26 mouse cellular contexts compared by ENCODE assay signal in genomic region chr8:46840791-46841190, GRCm38 (mm10).
A peak's percentile ranks its signal among the peaks of the same experiment; 100 is the strongest.
DNase-seq lines count a peak whose midpoint lies in the region; TF ChIP-seq lines count a peak whose summit lies in the region.
"Had no signal": no experiment of that assay in that cellular context is flagged by ENCODE, and none has a peak within 500 bp of the region (broad histone marks: within the 10 kb centered on the region; RNA-seq: fewer than 3 reads in every experiment).

No protein-coding gene starts in this region.

- intact Hi-C loops in heart, adult 2 months (cut with DNase I) = loop anchor here (5.0 kb wide), 1 partner anchor 153 kb away; no protein-coding TSS in a partner anchor
- intact Hi-C loops in heart, postnatal 25 days (cut with DNase I) = no loop called here

- H3K27ac ChIP-seq in heart, adult 2 months = peak overlapping the region; percentile 20; the same call in 1 of the 2 replicates
- H3K27ac ChIP-seq: forebrain, embryonic 13.5 days; heart, embryonic 10.5 days; hindbrain, embryonic 12.5 days; hindbrain, postnatal 0 days; intestine, embryonic 15.5 days; left cerebral cortex, adult 2 months; limb, embryonic 12.5 days; liver, embryonic 12.5 days; stomach, embryonic 15.5 days had no signal

- TF ChIP-seq EP300 in heart, adult 2 months (IDR thresholded peaks at IDR 0.05; ENCODE audit: insufficient read depth, low read depth, low read length) = no peak

- peaks cover 42% of the 10 kb centered on the region for H3K36me3 ChIP-seq in heart, adult 2 months (ENCODE audit: control insufficient read depth, insufficient read depth, low read length)

- 88% methylated on average over 10 of the region's 10 CpGs for WGBS in heart, adult 2 months

- no peak for TF ChIP-seq CTCF in heart, adult 2 months (IDR thresholded peaks at IDR 0.05)
- TF ChIP-seq CTCF in brain, embryonic 14.5 days (IDR thresholded peaks at IDR 0.05; ENCODE audit: borderline replicate concordance, extremely low read depth, insufficient read depth, insufficient read length) = no peak

- no peaks in the 10 kb centered on the region for H3K79me2 ChIP-seq in heart, adult 2 months (replicated peaks; ENCODE audit: control insufficient read depth, insufficient read depth, low read length)

- no peak overlapping the region for H3K4me3 ChIP-seq in heart, adult 2 months
- H3K4me3 ChIP-seq: forebrain, embryonic 13.5 days; heart, embryonic 10.5 days; heart, embryonic 15.5 days; hindbrain, embryonic 12.5 days; intestine, embryonic 15.5 days; left cerebral cortex, adult 2 months; limb, embryonic 12.5 days; liver, embryonic 12.5 days; stomach, embryonic 15.5 days had no signal

- TF ChIP-seq POLR2A in heart, adult 2 months (IDR thresholded peaks at IDR 0.05; ENCODE audit: insufficient read depth, low read depth, low read length) = no peak
- TF ChIP-seq POLR2A in brain, embryonic 14.5 days (IDR thresholded peaks at IDR 0.05; ENCODE audit: borderline replicate concordance, extremely low read depth, insufficient read depth, insufficient read length, poor library complexity, severe bottlenecking) = no peak

- H3K27me3 ChIP-seq in heart, adult 2 months (ENCODE audit: control insufficient read depth, insufficient read depth, low read length) = no peaks in the 10 kb centered on the region
- H3K27me3 ChIP-seq: forebrain, embryonic 13.5 days; heart, embryonic 15.5 days; hindbrain, embryonic 12.5 days; intestine, embryonic 15.5 days; limb, embryonic 12.5 days; liver, embryonic 12.5 days; stomach, embryonic 15.5 days had no signal

- peaks cover 41% of the 10 kb centered on the region for H3K4me1 ChIP-seq in heart, adult 2 months (ENCODE audit: control insufficient read depth, insufficient read depth, low read length)
- H3K4me1 ChIP-seq: limb, embryonic 12.5 days had no signal

- H3K9ac ChIP-seq in heart, adult 2 months (ENCODE audit: low read depth, low read length) = no peak overlapping the region
- H3K9ac ChIP-seq: forebrain, embryonic 13.5 days; heart, embryonic 15.5 days; hindbrain, embryonic 12.5 days; intestine, embryonic 15.5 days; limb, embryonic 12.5 days; liver, embryonic 12.5 days; liver, postnatal 0 days; stomach, embryonic 15.5 days had no signal

- no peak for DNase-seq in heart, adult 2 months
- DNase-seq in heart, postnatal 25 days (ENCODE audit: low spot score) = no peak
- DNase-seq in left cerebral cortex, adult 18-20 months (ENCODE audit: low spot score in 2 of 2) = peak; percentile 24 to 29
- no peak for DNase-seq in left cerebral cortex, adult 11 months (ENCODE audit: low spot score)
- DNase-seq in Muller cell, postnatal 12 days (ENCODE audit: inconsistent ontology term) = peak; percentile 63
- peak; percentile 59 for DNase-seq in brain, embryonic 14.5 days (ENCODE audit: low read depth)
- DNase-seq in adrenal gland, adult (ENCODE audit: inconsistent age in 2 of 2, low spot score in 1 of 2) = no peak
- DNase-seq: adrenal gland, adult 8-10 months; cerebellum, adult 18-20 months; cerebellum, postnatal 14 days; gastrocnemius, postnatal 10 days; heart, postnatal 36 days; kidney, adult 2 months; kidney, postnatal 36 days; liver, postnatal 0 days; lung, postnatal 36 days had no signal

Comparison
In these comparisons a context has a peak if more than half of its experiments do, and no peak if none do; other contexts are left out.
1. DNase-seq: peak in left cerebral cortex, adult 18-20 months (2 of 2), Muller cell, postnatal 12 days (single experiment) and brain, embryonic 14.5 days (single experiment); none in heart, adult 2 months (0 of 2), heart, postnatal 25 days (single experiment), left cerebral cortex, adult 11 months (single experiment) and adrenal gland, adult (0 of 2).